Mouse (Mus musculus) embryonic fibroblast, embryonic 13.5 days (primary cell): ENCODE measurements around the gene Mrpl18.

ENCODE experiments used
- CTCF ChIP-seq: IDR thresholded peaks from 2 replicates; pipeline ENCODE4 v1.5.1; 2011; ENCODE audit warnings: mild to moderate bottlenecking, control low read depth, low read length, moderate library complexity, borderline replicate concordance; ENCODE audit not compliant: insufficient read depth
- POLR2A ChIP-seq: IDR thresholded peaks from 2 replicates; pipeline ENCODE4 v1.6.1; 2011; ENCODE audit warnings: low read depth, mild to moderate bottlenecking, control low read depth, low read length, moderate library complexity

GRCm38 (mm10) chr17:12902291-12902690 is 13.9 kb downstream of the Mrpl18 start:
- no peak for TF ChIP-seq CTCF
- no peak for TF ChIP-seq POLR2A
